18 mouse cellular contexts compared by ENCODE assay signal in genomic region chr14:30531431-30531830, GRCm38 (mm10). TPM values are rescaled to one million over a fixed set of nuclear protein-coding genes. Genes with fewer than 3 reads are reported as not detected.
DNase-seq lines count a peak whose midpoint lies in the region; ATAC-seq and TF ChIP-seq lines count a peak whose summit lies in the region.
"Had no signal": no experiment of that assay in that cellular context is flagged by ENCODE, and none has a peak within 500 bp of the region (broad histone marks: within the 10 kb centered on the region; RNA-seq: fewer than 3 reads in every experiment).

No protein-coding gene starts in this region.

- H3K27me3 ChIP-seq in kidney, adult 2 months (replicated peaks; ENCODE audit: control insufficient read depth, insufficient read depth, low read length): no peaks in the 10 kb centered on the region
- H3K27me3 ChIP-seq in CH12.LX (replicated peaks): no peaks in the 10 kb centered on the region
- H3K27me3 ChIP-seq: neural tube, embryonic 12.5 days had no signal

- TF ChIP-seq POLR2A in kidney, adult 2 months (IDR thresholded peaks at IDR 0.05; ENCODE audit: low read depth, low read length): no peak
- TF ChIP-seq POLR2A in CH12.LX (IDR thresholded peaks at IDR 0.05; ENCODE audit: low read depth, low read length): no peak

- peak overlapping the region; percentile 32 for H3K27ac ChIP-seq in kidney, adult 2 months (ENCODE audit: insufficient read depth, low read depth, low read length)
- no peak overlapping the region for H3K27ac ChIP-seq in CH12.LX (ENCODE audit: insufficient read depth, low read depth)
- H3K27ac ChIP-seq: hindbrain, embryonic 10.5 days; limb, embryonic 10.5 days; neural tube, embryonic 12.5 days had no signal

- H3K9me3 ChIP-seq in CH12.LX (replicated peaks; ENCODE audit: low read length): no peaks in the 10 kb centered on the region
- H3K9me3 ChIP-seq: hindbrain, embryonic 10.5 days; limb, embryonic 10.5 days; neural tube, embryonic 12.5 days had no signal

- no peak overlapping the region for H3K9ac ChIP-seq in CH12.LX (ENCODE audit: insufficient read depth, low read depth)
- H3K9ac ChIP-seq: liver, postnatal 0 days; neural tube, embryonic 12.5 days had no signal

- no peak for DNase-seq in kidney, adult 2 months
- DNase-seq in kidney, adult 18-20 months: no peak
- DNase-seq in 416B (ENCODE audit: low read depth) (peak; percentile 68), CH12.LX (ENCODE audit: extremely low read depth) (no peak)
- no peak for DNase-seq in testis, postnatal 14 days (ENCODE audit: low spot score)
- DNase-seq in embryo, embryonic 10 days (ENCODE audit: low spot score): no peak
- DNase-seq: adrenal gland, adult 8-10 months; cerebellum, adult 9-10 months; gastrocnemius, postnatal 25 days; liver, postnatal 0 days; lung, postnatal 14 days; right cerebral cortex, adult 18-20 months; thymus, adult 18-20 months; thymus, postnatal 4 days had no signal

- no peak overlapping the region for H3K4me3 ChIP-seq in kidney, adult 2 months (ENCODE audit: insufficient read depth, low read depth, low read length)
- H3K4me3 ChIP-seq in CH12.LX (replicated peaks in 1 of 3; ENCODE audit: low read depth in 2 of 3, low read length in 2 of 3, poor library complexity in 1 of 3): no peak overlapping the region
- H3K4me3 ChIP-seq: hindbrain, embryonic 10.5 days; limb, embryonic 10.5 days; neural tube, embryonic 12.5 days had no signal

- TF ChIP-seq EP300 in CH12.LX (IDR thresholded peaks at IDR 0.05; ENCODE audit: low read length): no peak

- no peaks in the 10 kb centered on the region for H3K36me3 ChIP-seq in kidney, adult 2 months (ENCODE audit: control insufficient read depth, insufficient read depth, low read length)
- H3K36me3 ChIP-seq in CH12.LX (replicated peaks in 1 of 2; ENCODE audit: control insufficient read depth in 1 of 2, insufficient read depth in 1 of 2, low read length in 1 of 2): peaks cover 10 to 22% of the 10 kb centered on the region in 2 experiments

- no peaks in the 10 kb centered on the region for H3K79me2 ChIP-seq in CH12.LX (replicated peaks; ENCODE audit: control insufficient read depth, extremely low read depth, insufficient read depth, poor library complexity, severe bottlenecking)

- TF ChIP-seq RAD21 in CH12.LX (IDR thresholded peaks at IDR 0.05; ENCODE audit: low read depth, low read length): no peak

- peaks cover 18% of the 10 kb centered on the region for H3K4me1 ChIP-seq in kidney, adult 2 months (ENCODE audit: control insufficient read depth, insufficient read depth, low read length)
- peaks cover 9 to 10% of the 10 kb centered on the region in 2 experiments; a peak in 3 of 4 replicates for H3K4me1 ChIP-seq in CH12.LX (ENCODE audit: control insufficient read depth in 1 of 2, insufficient read depth in 2 of 2)
- H3K4me1 ChIP-seq: limb, embryonic 10.5 days; neural tube, embryonic 12.5 days had no signal

- H3K4me2 ChIP-seq in CH12.LX (ENCODE audit: insufficient read depth, low read depth, poor library complexity, severe bottlenecking): no peak overlapping the region
- H3K4me2 ChIP-seq: neural tube, embryonic 12.5 days had no signal

- ATAC-seq in granulocyte monocyte progenitor cell, adult 5-6 weeks (replicated peaks; ENCODE audit: poor library complexity, severe bottlenecking): peak; percentile 52
- ATAC-seq: liver, postnatal 0 days had no signal

- in situ Hi-C loops in CH12.LX (cut with MboI; ENCODE audit: low pct_ligation_motif_present, low pct_unique_long_range_greater_than_20kb, low sequenced_read_pairs): no loop called here

- TF ChIP-seq CTCF in kidney, adult 2 months (conservative IDR thresholded peaks at IDR 0.05; ENCODE audit: insufficient read depth, insufficient read length, low read depth, low read length): no peak
- TF ChIP-seq CTCF in CH12.LX (conservative IDR thresholded peaks at IDR 0.05 in 1 of 2, IDR thresholded peaks at IDR 0.05 in 1 of 2; ENCODE audit: low read depth in 2 of 2, low read length in 2 of 2): no peak

- dilution Hi-C loops in CH12.LX (cut with MboI; ENCODE audit: extremely low pct_ligation_motif_present, extremely low pct_unique_long_range_greater_than_20kb, low sequenced_read_pairs): no loop called here

- 61% methylated on average over 5 of the region's 5 CpGs for WGBS in kidney, adult 2 months

TF ChIP-seq in CH12.LX, 34 proteins besides CTCF, POLR2A, EP300 and RAD21:
- TF ChIP-seq NRF1 (IDR thresholded peaks at IDR 0.05; ENCODE audit: low read depth, low read length): no peak
- TF ChIP-seq ZNF384 (IDR thresholded peaks at IDR 0.05; ENCODE audit: low read depth, low read length): no peak
- TF ChIP-seq MAZ (IDR thresholded peaks at IDR 0.05; ENCODE audit: low read depth, low read length): no peak
- TF ChIP-seq ZKSCAN1 (IDR thresholded peaks at IDR 0.05; ENCODE audit: borderline replicate concordance, low read depth, low read length): no peak
- no peak for TF ChIP-seq MYC (IDR thresholded peaks at IDR 0.05; ENCODE audit: low read depth, low read length)
- 0 out of 2 replicates have a peak, but pooled peaks have one; percentile 15 for TF ChIP-seq BHLHE40 (IDR thresholded peaks at IDR 0.05; ENCODE audit: low read depth, low read length)
- no peak for TF ChIP-seq MXI1 (IDR thresholded peaks at IDR 0.05; ENCODE audit: low read depth, low read length)
- no peak for TF ChIP-seq SIN3A (IDR thresholded peaks at IDR 0.05; ENCODE audit: low read length)
TF ChIP-seq in CH12.LX: peak in this region for 1.

RNA-seq across cellular contexts. Expression of gene Tkt, which starts 16.7 kb away (rescaled TPM):
- 393 and 447 TPM in 2 replicates for polyA plus RNA-seq in kidney, adult 2 months (2012; rRNA removed)
- 432 and 450 TPM in 2 replicates for total RNA-seq in CH12.LX (2012; rRNA removed)
- 420 and 456 TPM in 2 replicates for total RNA-seq in CH12.LX (2014; rRNA removed)
- polyA plus RNA-seq in CH12.LX (2012; ENCODE audit: insufficient read length, low read depth): 735 and 837 TPM in 2 replicates
- total RNA-seq in granulocyte monocyte progenitor cell, adult 5-6 weeks (2014; fragmentation: Nextera tagmentation): 628 and 659 TPM in 2 replicates
- 773 and 843 TPM in 2 replicates for total RNA-seq in granulocyte monocyte progenitor cell, adult 5-6 weeks (2017)

RNA-seq across cellular contexts. Expression of gene Cacna1d, which starts 40.2 kb away (rescaled TPM):
- polyA plus RNA-seq in kidney, adult 2 months (2012; rRNA removed): 4.0 and 4.9 TPM in 2 replicates
- total RNA-seq in CH12.LX (2012; rRNA removed) (0.04 and 0.17 TPM in 2 replicates), CH12.LX (2014; rRNA removed) (0.08 and 0.14 TPM in 2 replicates)
- polyA plus RNA-seq in CH12.LX (2012; ENCODE audit: insufficient read length, low read depth): 0.63 and 0.66 TPM in 2 replicates
- not detected in 2 replicates for total RNA-seq in granulocyte monocyte progenitor cell, adult 5-6 weeks (2014; fragmentation: Nextera tagmentation)
- total RNA-seq in granulocyte monocyte progenitor cell, adult 5-6 weeks (2017): 0.10 and 0.56 TPM in 2 replicates

RNA-seq across cellular contexts. Expression of gene Dcp1a, which starts 52.1 kb away (rescaled TPM):
- polyA plus RNA-seq in kidney, adult 2 months (2012; rRNA removed): 18.0 and 24.9 TPM in 2 replicates
- total RNA-seq in CH12.LX (2012; rRNA removed): 20.1 TPM in 2 replicates
- 18.3 TPM in 2 replicates for total RNA-seq in CH12.LX (2014; rRNA removed)
- 25.4 and 26.9 TPM in 2 replicates for polyA plus RNA-seq in CH12.LX (2012; ENCODE audit: insufficient read length, low read depth)
- total RNA-seq in granulocyte monocyte progenitor cell, adult 5-6 weeks (2014; fragmentation: Nextera tagmentation): 27.1 and 38.2 TPM in 2 replicates
- 19.2 and 35.0 TPM in 2 replicates for total RNA-seq in granulocyte monocyte progenitor cell, adult 5-6 weeks (2017)
